Mouse (Mus musculus): ENCODE measurements around the gene Slc25a20. TPM values are rescaled to one million over a fixed set of nuclear protein-coding genes. Genes with fewer than 3 reads are reported as not detected.
"Not testable (repeated sequence)": the region's sequence is repeated elsewhere in the genome, so short reads cannot be mapped to it uniquely, and the experiment has no call there.

The Slc25a20 gene
- total and polyA plus RNA-seq, 2 experiments, result 52.5 to 118 TPM

DNA sequence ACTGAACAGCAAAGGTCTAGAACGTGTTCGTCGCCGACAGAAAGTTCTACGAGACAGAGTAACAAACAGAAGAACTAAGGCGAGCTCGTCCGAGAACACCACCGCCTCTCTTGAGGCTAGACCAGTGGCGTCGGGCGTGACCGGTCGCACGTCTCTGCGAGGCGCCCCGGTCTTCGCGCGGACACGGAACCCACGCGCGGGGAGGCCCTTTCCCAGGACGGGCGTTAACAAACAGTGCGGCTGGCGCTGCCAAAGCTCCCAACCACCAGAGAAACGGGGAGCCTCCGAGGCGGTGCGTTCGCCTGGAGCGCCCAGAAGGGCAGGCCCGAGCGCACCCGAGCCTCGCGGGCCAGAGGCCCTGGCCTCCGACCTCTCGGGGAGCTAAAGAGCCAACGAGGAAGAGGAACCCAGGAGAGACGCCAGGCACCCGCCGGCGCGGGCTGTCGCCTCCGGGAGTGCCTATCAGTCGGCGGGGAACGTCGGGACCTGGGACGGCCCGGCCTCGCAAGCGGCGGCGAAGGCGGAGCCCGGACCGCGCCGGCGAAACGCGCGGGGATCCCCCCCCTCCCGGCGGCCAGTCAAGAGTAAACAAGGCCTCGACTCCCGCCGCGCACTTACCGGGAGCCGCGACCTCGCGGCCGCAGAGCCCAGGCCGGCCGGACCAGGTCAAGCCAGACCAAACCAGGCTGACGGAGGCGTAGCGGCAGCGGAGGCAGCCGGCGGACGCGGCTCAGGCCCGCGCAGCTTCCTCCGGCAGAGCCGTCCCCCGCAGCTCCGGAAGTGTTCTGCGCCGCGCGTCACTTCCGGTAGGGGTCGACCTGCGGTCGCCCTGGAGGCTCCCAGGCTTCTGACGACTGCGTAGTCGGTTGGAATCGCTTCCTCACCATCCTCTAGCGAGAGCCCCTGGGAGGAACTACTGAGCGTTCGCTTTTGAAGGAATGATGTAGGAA lies 13.0 kb upstream of the Slc25a20 start, which contains the start of gene Arih2:
Gene Arih2, minus strand, starts transcription at position 776 of the 950 bp plus-strand sequence.
- Histone ChIP-seq H3K36me3 (ENCODE audit: control insufficient read depth, insufficient read depth, low read length) (no peaks in the 10 kb centered on the region; the same call in 1 of the 2 replicates), H3K9ac (ENCODE audit: low read depth, low read length) (peak within 1 kb of the TSS; percentile 78), H3K4me1 (ENCODE audit: control insufficient read depth, insufficient read depth, low read length) (peaks cover 16% of the 10 kb centered on the region), H3K27me3 (ENCODE audit: control insufficient read depth, insufficient read depth, low read length) (no peaks in the 10 kb centered on the region), H3K79me2 (ENCODE audit: control insufficient read depth, insufficient read depth, low read length) (peaks cover 19% of the 10 kb centered on the region; the same call in 1 of the 2 replicates), H3K4me3 (ENCODE audit: insufficient read depth, low read depth, low read length) (peak within 1 kb of the TSS; percentile 75), H3K27ac (replicated peaks; ENCODE audit: insufficient read depth, low read depth, low read length) (peak within 1 kb of the TSS; percentile 97)
- peak; percentile 82 for DNase-seq (ENCODE audit: extremely low read depth, low read depth, low spot score)
- TF ChIP-seq CTCF (IDR thresholded peaks at IDR 0.05; ENCODE audit: low read depth, low read length) (no peak), POLR2A (IDR thresholded peaks at IDR 0.05; ENCODE audit: extremely low read depth, insufficient read depth, low read length) (peak; percentile 67)
- under 1% methylated on average over 112 of the region's 112 CpGs for WGBS

DNA sequence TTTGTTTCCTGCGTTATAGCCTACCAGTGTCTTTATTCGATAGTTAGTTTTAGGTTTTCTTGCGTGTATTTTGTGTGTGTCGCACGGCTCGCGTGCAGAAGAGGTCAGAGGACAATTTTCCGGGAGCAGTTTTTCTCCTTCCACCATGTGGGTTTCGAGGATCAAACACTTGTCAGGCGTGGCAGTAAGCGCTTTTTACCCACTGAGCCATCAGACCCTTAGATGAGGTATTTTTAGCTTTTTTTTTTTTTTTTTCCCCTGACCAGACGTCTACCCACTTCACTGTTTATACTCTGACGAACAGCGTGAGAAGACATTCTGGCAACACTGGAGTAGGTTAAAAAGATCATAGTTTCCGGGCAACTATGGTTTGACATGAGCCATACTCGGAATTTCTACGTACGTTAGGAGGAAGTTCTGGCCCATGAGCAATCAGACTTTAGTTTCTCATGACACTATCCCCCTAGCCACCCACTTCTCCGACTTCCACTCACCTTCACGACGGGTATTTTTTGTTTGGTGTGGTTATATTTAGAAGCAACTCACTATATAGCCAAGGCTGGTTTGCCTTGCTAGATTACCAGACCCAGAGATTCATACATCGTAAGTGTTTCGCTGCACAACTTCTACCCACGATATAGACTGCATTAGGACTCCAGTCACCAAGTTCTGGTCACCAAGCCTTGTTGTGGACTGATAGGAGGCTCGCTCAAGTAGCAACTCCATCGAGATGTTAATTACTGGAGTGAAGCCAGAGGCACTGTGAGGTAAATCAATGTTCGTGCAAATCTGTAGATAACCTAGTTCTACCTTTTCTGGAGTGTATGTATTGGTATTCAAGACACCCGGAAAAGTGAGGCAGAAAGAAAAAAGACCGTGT lies 12.1 kb upstream of the Slc25a20 start:
- DNase-seq (ENCODE audit: extremely low read depth, low read depth, low spot score), result peak; percentile 36
- H3K4me1 ChIP-seq (ENCODE audit: control insufficient read depth, insufficient read depth, low read length), result peaks cover 16% of the 10 kb centered on the region
- peak overlapping the region; percentile 97 for H3K27ac ChIP-seq (replicated peaks; ENCODE audit: insufficient read depth, low read depth, low read length)
- no peaks in the 10 kb centered on the region; the same call in 1 of the 2 replicates for H3K36me3 ChIP-seq (ENCODE audit: control insufficient read depth, insufficient read depth, low read length)
- peak overlapping the region; percentile 75 for H3K4me3 ChIP-seq (ENCODE audit: insufficient read depth, low read depth, low read length)
- TF ChIP-seq CTCF (IDR thresholded peaks at IDR 0.05; ENCODE audit: low read depth, low read length), result no peak
- TF ChIP-seq POLR2A (IDR thresholded peaks at IDR 0.05; ENCODE audit: extremely low read depth, insufficient read depth, low read length), result no peak
- 11% methylated on average over 29 of the region's 29 CpGs for WGBS
- peak overlapping the region; percentile 69 for H3K9ac ChIP-seq (ENCODE audit: low read depth, low read length)
- peaks cover 16% of the 10 kb centered on the region; the same call in 1 of the 2 replicates for H3K79me2 ChIP-seq (ENCODE audit: control insufficient read depth, insufficient read depth, low read length)
- no peaks in the 10 kb centered on the region for H3K27me3 ChIP-seq (ENCODE audit: control insufficient read depth, insufficient read depth, low read length)

DNA sequence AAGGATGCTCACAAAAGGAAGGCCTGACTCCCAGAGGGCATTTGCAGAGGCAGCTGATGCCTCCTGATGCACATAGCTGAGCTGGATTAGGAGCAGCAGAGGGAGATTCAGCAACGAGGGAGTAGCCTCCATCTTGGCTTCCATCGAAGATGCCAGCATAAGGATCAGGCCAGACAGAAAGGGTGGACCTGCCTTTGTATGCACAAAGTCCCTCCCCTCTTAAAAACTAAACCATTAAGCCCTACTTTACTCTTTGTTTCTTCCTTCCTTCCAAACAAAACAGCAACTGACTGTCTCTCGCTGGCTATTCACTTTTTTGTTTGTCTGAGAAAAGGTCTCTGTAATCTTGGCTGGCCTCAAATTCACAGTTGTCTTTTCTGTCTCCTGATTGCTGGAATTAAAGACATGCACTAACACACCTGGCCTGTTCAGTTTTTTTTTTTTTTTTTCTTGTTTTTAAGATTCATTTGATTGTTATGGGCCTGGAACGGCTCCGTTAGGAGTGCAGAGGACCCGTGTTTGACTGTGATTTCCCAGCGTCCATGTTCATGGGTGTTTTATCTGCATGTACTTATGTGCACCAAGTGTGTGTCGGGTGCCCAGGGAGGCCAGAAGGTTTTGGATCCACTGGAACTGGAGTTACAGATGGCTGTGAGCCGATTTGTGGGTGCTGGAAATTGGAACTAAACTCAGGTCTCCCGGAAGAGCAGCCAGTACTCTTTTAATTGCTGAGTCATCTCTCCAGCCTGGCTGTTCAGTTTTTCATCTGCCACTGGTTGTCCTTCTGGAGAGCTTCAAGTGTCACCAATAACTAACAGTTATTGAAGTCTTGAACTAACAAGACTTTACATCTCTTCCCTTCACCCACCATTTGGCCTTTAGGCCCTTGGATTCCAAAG lies 7.1 kb upstream of the Slc25a20 start:
- H3K27ac ChIP-seq (replicated peaks; ENCODE audit: insufficient read depth, low read depth, low read length), result no peak overlapping the region
- 76% methylated on average over 10 of the region's 10 CpGs for WGBS
- H3K79me2 ChIP-seq (ENCODE audit: control insufficient read depth, insufficient read depth, low read length), result no peaks in the 10 kb centered on the region
- H3K36me3 ChIP-seq (ENCODE audit: control insufficient read depth, insufficient read depth, low read length), result no peaks in the 10 kb centered on the region
- peaks cover 3% of the 10 kb centered on the region for H3K4me1 ChIP-seq (ENCODE audit: control insufficient read depth, insufficient read depth, low read length)
- H3K4me3 ChIP-seq (ENCODE audit: insufficient read depth, low read depth, low read length), result no peak overlapping the region
- H3K27me3 ChIP-seq (ENCODE audit: control insufficient read depth, insufficient read depth, low read length), result no peaks in the 10 kb centered on the region
- TF ChIP-seq POLR2A (IDR thresholded peaks at IDR 0.05; ENCODE audit: extremely low read depth, insufficient read depth, low read length), result no peak
- no peak for TF ChIP-seq CTCF (IDR thresholded peaks at IDR 0.05; ENCODE audit: low read depth, low read length)
- DNase-seq (ENCODE audit: extremely low read depth, low read depth, low spot score), result peak; percentile 39
- H3K9ac ChIP-seq (ENCODE audit: low read depth, low read length), result no peak overlapping the region

DNA sequence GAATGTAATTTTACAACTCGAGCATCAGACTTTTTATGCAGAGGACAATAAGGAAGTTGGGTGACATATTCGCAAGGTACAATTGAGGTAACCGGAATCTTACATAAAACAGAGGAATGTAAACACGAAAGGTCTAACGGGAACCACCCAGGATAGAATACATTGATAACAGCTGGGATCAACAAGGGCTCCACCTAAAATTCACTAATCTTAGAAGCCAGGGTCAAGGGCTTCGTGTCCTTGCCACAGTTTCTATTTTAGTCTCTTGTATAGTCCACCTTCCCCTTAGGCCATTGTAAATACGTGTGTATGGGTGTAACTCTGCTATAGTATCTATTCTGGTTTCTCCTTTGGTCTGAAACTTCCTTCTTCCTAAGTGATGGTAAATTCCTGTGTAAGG lies 6.0 kb upstream of the Slc25a20 start:
- H3K4me1 ChIP-seq (ENCODE audit: control insufficient read depth, insufficient read depth, low read length); H3K27ac ChIP-seq (replicated peaks; ENCODE audit: insufficient read depth, low read depth, low read length); DNase-seq (ENCODE audit: extremely low read depth, low read depth, low spot score); H3K27me3 ChIP-seq (ENCODE audit: control insufficient read depth, insufficient read depth, low read length); H3K4me3 ChIP-seq (ENCODE audit: insufficient read depth, low read depth, low read length); H3K79me2 ChIP-seq (ENCODE audit: control insufficient read depth, insufficient read depth, low read length); H3K36me3 ChIP-seq (ENCODE audit: control insufficient read depth, insufficient read depth, low read length); H3K9ac ChIP-seq (ENCODE audit: low read depth, low read length): not testable (repeated sequence)
- WGBS, result 82% methylated on average over 7 of the region's 7 CpGs

DNA sequence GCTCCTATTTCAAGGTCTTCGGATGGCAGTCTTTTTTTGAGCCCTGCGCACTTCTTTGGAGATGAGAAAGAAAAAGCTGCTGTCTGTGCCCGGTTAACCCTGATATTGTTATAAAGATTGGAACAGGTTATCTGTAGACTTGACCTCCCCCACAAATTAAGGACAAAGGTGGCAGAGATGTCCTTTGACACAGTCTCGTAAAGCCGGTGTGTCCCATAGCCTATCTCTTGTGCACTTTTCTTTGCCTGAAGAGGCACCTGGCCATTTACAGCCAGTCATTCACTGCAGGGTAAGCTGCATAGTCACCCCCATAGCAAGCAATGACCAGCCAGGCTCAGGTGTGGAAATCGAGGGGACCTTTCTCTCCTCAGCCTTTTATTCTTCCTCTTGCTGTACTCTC lies 772 bp downstream of the Slc25a20 start:
- TF ChIP-seq POLR2A (IDR thresholded peaks at IDR 0.05; ENCODE audit: extremely low read depth, insufficient read depth, low read length) (no peak), CTCF (IDR thresholded peaks at IDR 0.05; ENCODE audit: low read depth, low read length) (no peak)
- peak overlapping the region; percentile 97 for H3K9ac ChIP-seq (ENCODE audit: low read depth, low read length)
- H3K4me1 ChIP-seq (ENCODE audit: control insufficient read depth, insufficient read depth, low read length), result peaks cover 2% of the 10 kb centered on the region; the same call in 1 of the 2 replicates
- peak overlapping the region; percentile 92 for H3K27ac ChIP-seq (replicated peaks; ENCODE audit: insufficient read depth, low read depth, low read length)
- peaks cover 6% of the 10 kb centered on the region; the same call in 1 of the 2 replicates for H3K79me2 ChIP-seq (ENCODE audit: control insufficient read depth, insufficient read depth, low read length)
- peak overlapping the region; percentile 99 for H3K4me3 ChIP-seq (ENCODE audit: insufficient read depth, low read depth, low read length)
- H3K36me3 ChIP-seq (ENCODE audit: control insufficient read depth, insufficient read depth, low read length), result peaks cover 4% of the 10 kb centered on the region
- 10% methylated on average over 6 of the region's 6 CpGs for WGBS
- DNase-seq (ENCODE audit: extremely low read depth, low read depth, low spot score), result peak; percentile 87
- H3K27me3 ChIP-seq (ENCODE audit: control insufficient read depth, insufficient read depth, low read length), result no peaks in the 10 kb centered on the region
